Comparison of ENCODE assay signal across 21 mouse cellular contexts in the genomic region with DNA sequence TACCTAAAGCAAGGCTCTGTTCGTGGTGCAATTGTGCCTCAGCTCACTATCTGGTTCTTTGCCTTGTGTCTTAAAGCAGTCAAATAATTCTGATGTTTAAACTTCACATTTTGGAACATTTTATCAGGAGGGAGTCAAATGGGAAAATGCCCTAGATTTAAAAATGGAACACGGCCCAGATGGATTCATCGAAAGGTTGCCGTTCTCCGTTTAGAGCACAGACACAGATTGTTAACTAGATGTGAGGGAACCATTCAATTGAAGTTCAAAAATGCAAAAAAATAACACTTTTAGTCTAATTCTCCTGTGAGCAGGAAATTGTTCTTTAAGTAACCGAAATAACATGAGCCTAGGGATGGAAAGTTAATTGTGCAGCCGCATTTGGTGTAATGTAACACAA.
DNase-seq lines count a peak whose midpoint lies in the region; ATAC-seq and TF ChIP-seq lines count a peak whose summit lies in the region.
"Had no signal": no experiment of that assay in that cellular context is flagged by ENCODE, and none has a peak within 500 bp of the region (broad histone marks: within the 10 kb centered on the region; RNA-seq: fewer than 3 reads in every experiment).

No protein-coding gene starts in this region.

- no peak overlapping the region for H3K9ac ChIP-seq in hindbrain, postnatal 0 days (replicated peaks; ENCODE audit: low read length)
- no peak overlapping the region for H3K9ac ChIP-seq in hindbrain, embryonic 16.5 days (ENCODE audit: low read depth, low read length)
- H3K9ac ChIP-seq: hindbrain, embryonic 13.5 days had no signal

- no peaks in the 10 kb centered on the region for H3K36me3 ChIP-seq in hindbrain, postnatal 0 days (ENCODE audit: insufficient read depth, low read length)
- H3K36me3 ChIP-seq in hindbrain, embryonic 16.5 days (ENCODE audit: control insufficient read depth, insufficient read depth, low read length), result no peaks in the 10 kb centered on the region
- H3K36me3 ChIP-seq: embryonic facial prominence, embryonic 10.5 days; forebrain, embryonic 10.5 days; heart, embryonic 10.5 days; hindbrain, embryonic 13.5 days had no signal

- intact Hi-C loops in left cerebral cortex, postnatal 25 days (cut with DNase I), result no loop called here

- no peaks in the 10 kb centered on the region for H3K27me3 ChIP-seq in hindbrain, postnatal 0 days (ENCODE audit: insufficient read depth, low read length)
- H3K27me3 ChIP-seq in hindbrain, embryonic 16.5 days (replicated peaks; ENCODE audit: control insufficient read depth, insufficient read depth, low read length), result no peaks in the 10 kb centered on the region
- H3K27me3 ChIP-seq: hindbrain, embryonic 13.5 days had no signal

- no peak overlapping the region for H3K4me2 ChIP-seq in hindbrain, postnatal 0 days (ENCODE audit: low read depth, low read length)
- H3K4me2 ChIP-seq in hindbrain, embryonic 16.5 days (ENCODE audit: low read length), result no peak overlapping the region
- H3K4me2 ChIP-seq: hindbrain, embryonic 13.5 days had no signal

- no peak for ATAC-seq in hindbrain, postnatal 0 days
- no peak for ATAC-seq in hindbrain, embryonic 16.5 days
- ATAC-seq in erythroblast, adult 5-6 weeks (replicated peaks; ENCODE audit: low FRiP score, poor library complexity, severe bottlenecking), result no peak
- ATAC-seq: forebrain, embryonic 14.5 days; inflammation-experienced regulatory T-cells, adult 6 months had no signal

- H3K27ac ChIP-seq in hindbrain, postnatal 0 days, result no peak overlapping the region
- no peak overlapping the region for H3K27ac ChIP-seq in hindbrain, embryonic 16.5 days (ENCODE audit: low read depth, low read length)
- H3K27ac ChIP-seq: embryonic facial prominence, embryonic 10.5 days; forebrain, embryonic 10.5 days; heart, embryonic 10.5 days; hindbrain, embryonic 13.5 days had no signal

- H3K4me1 ChIP-seq in hindbrain, postnatal 0 days (ENCODE audit: insufficient read depth, low read length), result no peaks in the 10 kb centered on the region
- no peaks in the 10 kb centered on the region for H3K4me1 ChIP-seq in hindbrain, embryonic 16.5 days (ENCODE audit: control insufficient read depth, insufficient read depth, low read depth, low read length)
- H3K4me1 ChIP-seq: embryonic facial prominence, embryonic 10.5 days; forebrain, embryonic 10.5 days; heart, embryonic 10.5 days; hindbrain, embryonic 13.5 days had no signal

- TF ChIP-seq CTCF in hindbrain, postnatal 0 days (IDR thresholded peaks at IDR 0.05; ENCODE audit: low read depth), result no peak

- 85% methylated on average over 7 of the region's 7 CpGs for WGBS in hindbrain, postnatal 0 days
- 92% methylated on average over 7 of the region's 7 CpGs for WGBS in hindbrain, embryonic 16.5 days

- no peak overlapping the region for H3K4me3 ChIP-seq in hindbrain, postnatal 0 days (ENCODE audit: low read length)
- H3K4me3 ChIP-seq in hindbrain, embryonic 16.5 days (ENCODE audit: low read length), result no peak overlapping the region
- H3K4me3 ChIP-seq: embryonic facial prominence, embryonic 10.5 days; erythroblast, embryonic 14.5 days; forebrain, embryonic 10.5 days; heart, embryonic 10.5 days; hindbrain, embryonic 13.5 days had no signal

- H3K9me3 ChIP-seq in hindbrain, postnatal 0 days (ENCODE audit: low read length), result no peaks in the 10 kb centered on the region
- no peaks in the 10 kb centered on the region for H3K9me3 ChIP-seq in hindbrain, embryonic 16.5 days (ENCODE audit: control insufficient read depth, low read length)
- H3K9me3 ChIP-seq: embryonic facial prominence, embryonic 10.5 days; forebrain, embryonic 10.5 days; heart, embryonic 10.5 days; hindbrain, embryonic 13.5 days had no signal

- DNase-seq in hindbrain, postnatal 0 days (ENCODE audit: low spot score), result peak; percentile 9
- peak; percentile 1 to 2 for DNase-seq in left cerebral cortex, postnatal 25 days (ENCODE audit: low spot score in 2 of 2)
- DNase-seq in left cerebral cortex, adult 18-20 months (ENCODE audit: low spot score in 2 of 2), result no peak
- DNase-seq in layer of hippocampus, adult 9-10 months (ENCODE audit: low spot score), result peak; percentile 22
- peak; percentile 21 for DNase-seq in telencephalon, adult 2 months (ENCODE audit: low read depth, low spot score)
- DNase-seq: adrenal gland, postnatal 10 days; cerebellum, adult 18-20 months; cerebellum, postnatal 10 days; gastrocnemius, postnatal 10 days; heart, adult 18-20 months; heart, postnatal 10 days; heart, postnatal 4 days had no signal

Comparison
In these comparisons a context has a peak if more than half of its experiments do, and no peak if none do; other contexts are left out.
1. DNase-seq: peak in hindbrain, postnatal 0 days (single experiment), left cerebral cortex, postnatal 25 days (2 of 2), layer of hippocampus, adult 9-10 months (single experiment) and telencephalon, adult 2 months (single experiment); none in left cerebral cortex, adult 18-20 months (0 of 2).